In genomic region chr1:151295486-151295885, GRCm38 (mm10) we compare ENCODE assay signal across 19 mouse cellular contexts.
"Had no signal": no experiment of that assay in that cellular context is flagged by ENCODE, and none has a peak within 500 bp of the region (broad histone marks: within the 10 kb centered on the region; RNA-seq: fewer than 3 reads in every experiment).

No protein-coding gene starts in this region.

- H3K4me2 ChIP-seq: heart, embryonic 11.5 days; hindbrain, embryonic 13.5 days; hindbrain, embryonic 15.5 days; intestine, embryonic 15.5 days; limb, embryonic 12.5 days; liver, embryonic 11.5 days had no signal

- H3K9ac ChIP-seq: forebrain, postnatal 0 days; hindbrain, embryonic 13.5 days; hindbrain, embryonic 15.5 days; intestine, embryonic 15.5 days; limb, embryonic 12.5 days had no signal

- H3K36me3 ChIP-seq: hindbrain, embryonic 13.5 days; hindbrain, embryonic 15.5 days; intestine, embryonic 15.5 days; limb, embryonic 10.5 days; limb, embryonic 12.5 days had no signal

- DNase-seq: forebrain, postnatal 0 days; gastrocnemius, postnatal 14 days; gastrocnemius, postnatal 36 days; heart, postnatal 14 days; kidney, adult 18-20 months; kidney, postnatal 10 days; kidney, postnatal 25 days; kidney, postnatal 4 days; liver had no signal

- H3K27me3 ChIP-seq: hindbrain, embryonic 13.5 days; hindbrain, embryonic 15.5 days; intestine, embryonic 15.5 days; limb, embryonic 12.5 days had no signal

- H3K9me3 ChIP-seq: hindbrain, embryonic 13.5 days; hindbrain, embryonic 15.5 days; intestine, embryonic 15.5 days; limb, embryonic 10.5 days; limb, embryonic 12.5 days had no signal

- ATAC-seq: forebrain, postnatal 0 days; hindbrain, postnatal 0 days had no signal

- H3K4me3 ChIP-seq: hindbrain, embryonic 13.5 days; hindbrain, embryonic 15.5 days; intestine, embryonic 15.5 days; layer of hippocampus, adult 2 months; left cerebral cortex, adult 2 months; limb, embryonic 10.5 days; limb, embryonic 12.5 days had no signal

- H3K27ac ChIP-seq: hindbrain, embryonic 13.5 days; hindbrain, embryonic 15.5 days; hindbrain, postnatal 0 days; layer of hippocampus, adult 2 months; left cerebral cortex, adult 2 months; limb, embryonic 10.5 days; limb, embryonic 12.5 days had no signal

- H3K4me1 ChIP-seq: hindbrain, embryonic 13.5 days; hindbrain, embryonic 15.5 days; limb, embryonic 10.5 days; limb, embryonic 12.5 days had no signal
